Mouse (Mus musculus): ENCODE data around the gene Car15. TPM values are rescaled to one million over a fixed set of nuclear protein-coding genes. Genes with fewer than 3 reads are reported as not detected.

The Car15 gene
- polyA plus RNA-seq, 1 experiment from 2014 or later, result 2.4 TPM

GRCm38 (mm10) chr16:17831781-17832180, 6.4 kb downstream of the Car15 start:
- ATAC-seq (ENCODE audit: low read depth), result 0 out of 2 replicates have a peak, but pooled peaks have one; percentile 11
- WGBS, result 10% methylated on average over 11 of the region's 11 CpGs

GRCm38 (mm10) chr16:17830385-17831178, 7.6 kb downstream of the Car15 start:
- H3K4me1 ChIP-seq (ENCODE audit: control insufficient read depth, insufficient read depth, low read length), result peaks cover 4% of the 10 kb centered on the region; the same call in 1 of the 2 replicates
- no peak for DNase-seq (ENCODE audit: low spot score)
- H3K4me2 ChIP-seq (ENCODE audit: low read depth, low read length), result no peak overlapping the region
- H3K27ac ChIP-seq (replicated peaks; ENCODE audit: low read depth, low read length), result no peak overlapping the region
- H3K36me3 ChIP-seq (ENCODE audit: control insufficient read depth, insufficient read depth, low read length), result no peaks in the 10 kb centered on the region
- H3K27me3 ChIP-seq (replicated peaks; ENCODE audit: control insufficient read depth, insufficient read depth, low read length), result peaks cover 50% of the 10 kb centered on the region
- no peak overlapping the region for H3K4me3 ChIP-seq (ENCODE audit: low read depth, low read length)
- H3K9me3 ChIP-seq (ENCODE audit: control insufficient read depth, low read length), result no peaks in the 10 kb centered on the region
- 63% methylated on average over 8 of the region's 10 CpGs for WGBS
- H3K9ac ChIP-seq (ENCODE audit: low read depth, low read length), result 0 out of 2 replicates have a peak overlapping the region, but pooled peaks have one; percentile 38
- ATAC-seq (ENCODE audit: low read depth), result no peak

More at GRCm38 (mm10) chr16:17831781-17832180, 6.4 kb downstream of the Car15 start:
- Histone ChIP-seq H3K27ac (replicated peaks; ENCODE audit: low read depth, low read length) (no peak overlapping the region), H3K9me3 (ENCODE audit: control insufficient read depth, low read length) (no peaks in the 10 kb centered on the region), H3K36me3 (ENCODE audit: control insufficient read depth, insufficient read depth, low read length) (no peaks in the 10 kb centered on the region), H3K27me3 (replicated peaks; ENCODE audit: control insufficient read depth, insufficient read depth, low read length) (peaks cover 60% of the 10 kb centered on the region), H3K4me2 (ENCODE audit: low read depth, low read length) (no peak overlapping the region), H3K4me1 (ENCODE audit: control insufficient read depth, insufficient read depth, low read length) (peaks cover 4% of the 10 kb centered on the region; the same call in 1 of the 2 replicates), H3K4me3 (ENCODE audit: low read depth, low read length) (no peak overlapping the region), H3K9ac (ENCODE audit: low read depth, low read length) (no peak overlapping the region)
- peak; percentile 51 for DNase-seq (ENCODE audit: low spot score)

GRCm38 (mm10) chr16:17828867-17829266, 9.3 kb downstream of the Car15 start:
- H3K4me2 ChIP-seq (ENCODE audit: low read depth, low read length), result no peak overlapping the region
- H3K4me1 ChIP-seq (ENCODE audit: control insufficient read depth, insufficient read depth, low read length), result no peaks in the 10 kb centered on the region
- no peak overlapping the region for H3K9ac ChIP-seq (ENCODE audit: low read depth, low read length)
- H3K27me3 ChIP-seq (replicated peaks; ENCODE audit: control insufficient read depth, insufficient read depth, low read length), result peaks cover 33% of the 10 kb centered on the region
- ATAC-seq (ENCODE audit: low read depth) (no peak), DNase-seq (ENCODE audit: low spot score) (no peak)
- H3K36me3 ChIP-seq (ENCODE audit: control insufficient read depth, insufficient read depth, low read length), result no peaks in the 10 kb centered on the region
- no peak overlapping the region for H3K4me3 ChIP-seq (ENCODE audit: low read depth, low read length)
- no peaks in the 10 kb centered on the region for H3K9me3 ChIP-seq (ENCODE audit: control insufficient read depth, low read length)
- WGBS, result 60% methylated on average over 3 of the region's 3 CpGs
- no peak overlapping the region for H3K27ac ChIP-seq (replicated peaks; ENCODE audit: low read depth, low read length)

- H3K9ac ChIP-seq (ENCODE audit: low read depth, low read length), result no peak overlapping the region
- H3K4me1 ChIP-seq (ENCODE audit: control insufficient read depth, insufficient read depth, low read length), result no peaks in the 10 kb centered on the region
- H3K4me2 ChIP-seq (ENCODE audit: low read depth, low read length), result no peak overlapping the region
- no peaks in the 10 kb centered on the region for H3K36me3 ChIP-seq (ENCODE audit: control insufficient read depth, insufficient read depth, low read length)
- no peaks in the 10 kb centered on the region for H3K9me3 ChIP-seq (ENCODE audit: control insufficient read depth, low read length)
- H3K27me3 ChIP-seq (replicated peaks; ENCODE audit: control insufficient read depth, insufficient read depth, low read length), result peaks cover 29% of the 10 kb centered on the region
- H3K4me3 ChIP-seq (ENCODE audit: low read depth, low read length), result no peak overlapping the region
- ATAC-seq (ENCODE audit: low read depth) (no peak), DNase-seq (ENCODE audit: low spot score) (no peak)
- no peak overlapping the region for H3K27ac ChIP-seq (replicated peaks; ENCODE audit: low read depth, low read length)
- WGBS, result 87% methylated on average over 2 of the region's 2 CpGs
These were observed 9.9 kb downstream of the Car15 start for GRCm38 (mm10) chr16:17828229-17828628.

- no peak overlapping the region for H3K9ac ChIP-seq (ENCODE audit: low read depth, low read length)
- H3K9me3 ChIP-seq (ENCODE audit: control insufficient read depth, low read length), result no peaks in the 10 kb centered on the region
- WGBS, result 83% methylated on average over 2 of the region's 2 CpGs
- no peak overlapping the region for H3K4me3 ChIP-seq (ENCODE audit: low read depth, low read length)
- H3K27ac ChIP-seq (replicated peaks; ENCODE audit: low read depth, low read length), result no peak overlapping the region
- no peaks in the 10 kb centered on the region for H3K36me3 ChIP-seq (ENCODE audit: control insufficient read depth, insufficient read depth, low read length)
- peaks cover 12% of the 10 kb centered on the region for H3K27me3 ChIP-seq (replicated peaks; ENCODE audit: control insufficient read depth, insufficient read depth, low read length)
- H3K4me2 ChIP-seq (ENCODE audit: low read depth, low read length), result no peak overlapping the region
- ATAC-seq (ENCODE audit: low read depth) (no peak), DNase-seq (ENCODE audit: low spot score) (no peak)
- no peaks in the 10 kb centered on the region for H3K4me1 ChIP-seq (ENCODE audit: control insufficient read depth, insufficient read depth, low read length)
These were observed 11.7 kb downstream of the Car15 start for GRCm38 (mm10) chr16:17826500-17826899.

GRCm38 (mm10) chr16:17816528-17816927, 21.6 kb downstream of the Car15 start:
- Histone ChIP-seq H3K4me3 (ENCODE audit: low read depth, low read length) (no peak overlapping the region), H3K36me3 (ENCODE audit: control insufficient read depth, insufficient read depth, low read length) (no peaks in the 10 kb centered on the region), H3K27me3 (replicated peaks; ENCODE audit: control insufficient read depth, insufficient read depth, low read length) (no peaks in the 10 kb centered on the region), H3K27ac (replicated peaks; ENCODE audit: low read depth, low read length) (no peak overlapping the region), H3K4me1 (ENCODE audit: control insufficient read depth, insufficient read depth, low read length) (peaks cover 9% of the 10 kb centered on the region; the same call in 1 of the 2 replicates), H3K9me3 (ENCODE audit: control insufficient read depth, low read length) (no peaks in the 10 kb centered on the region), H3K9ac (ENCODE audit: low read depth, low read length) (peak overlapping the region; percentile 74; the same call in 1 of the 2 replicates), H3K4me2 (ENCODE audit: low read depth, low read length) (peak overlapping the region; percentile 71; the same call in 1 of the 2 replicates)
- no peak for ATAC-seq (ENCODE audit: low read depth)
- 60% methylated on average over 8 of the region's 8 CpGs for WGBS
- peak; percentile 22 for DNase-seq (ENCODE audit: low spot score)

GRCm38 (mm10) chr16:17815411-17816402, 22.5 kb downstream of the Car15 start:
- 3% methylated on average over 39 of the region's 63 CpGs for WGBS
- peak overlapping the region; percentile 71 for H3K4me2 ChIP-seq (ENCODE audit: low read depth, low read length)
- peak overlapping the region; percentile 74 for H3K9ac ChIP-seq (ENCODE audit: low read depth, low read length)
- no peaks in the 10 kb centered on the region for H3K36me3 ChIP-seq (ENCODE audit: control insufficient read depth, insufficient read depth, low read length)
- no peaks in the 10 kb centered on the region for H3K9me3 ChIP-seq (ENCODE audit: control insufficient read depth, low read length)
- ATAC-seq (ENCODE audit: low read depth) (peak; percentile 90), DNase-seq (ENCODE audit: low spot score) (peak; percentile 91)
- H3K27ac ChIP-seq (replicated peaks; ENCODE audit: low read depth, low read length), result peak overlapping the region; percentile 69
- no peaks in the 10 kb centered on the region for H3K27me3 ChIP-seq (replicated peaks; ENCODE audit: control insufficient read depth, insufficient read depth, low read length)
- H3K4me3 ChIP-seq (ENCODE audit: low read depth, low read length), result peak overlapping the region; percentile 49
- peaks cover 12% of the 10 kb centered on the region; the same call in 1 of the 2 replicates for H3K4me1 ChIP-seq (ENCODE audit: control insufficient read depth, insufficient read depth, low read length)

GRCm38 (mm10) chr16:17813173-17813572, 25.0 kb downstream of the Car15 start:
- Histone ChIP-seq H3K4me1 (ENCODE audit: control insufficient read depth, insufficient read depth, low read length) (peaks cover 34% of the 10 kb centered on the region), H3K27me3 (replicated peaks; ENCODE audit: control insufficient read depth, insufficient read depth, low read length) (no peaks in the 10 kb centered on the region), H3K9me3 (ENCODE audit: control insufficient read depth, low read length) (no peaks in the 10 kb centered on the region), H3K4me2 (ENCODE audit: low read depth, low read length) (no peak overlapping the region), H3K4me3 (ENCODE audit: low read depth, low read length) (no peak overlapping the region), H3K9ac (ENCODE audit: low read depth, low read length) (no peak overlapping the region), H3K27ac (replicated peaks; ENCODE audit: low read depth, low read length) (no peak overlapping the region), H3K36me3 (ENCODE audit: control insufficient read depth, insufficient read depth, low read length) (0 out of 2 replicates have a peak, but pooled peaks cover 5% of the 10 kb centered on the region)
- 33% methylated on average over 4 of the region's 4 CpGs for WGBS
- no peak for ATAC-seq (ENCODE audit: low read depth)
- peak; percentile 13 for DNase-seq (ENCODE audit: low spot score)

All from embryonic facial prominence, embryonic 14.5 days (tissue).